Mouse (Mus musculus) heart, adult 9 months (tissue): ENCODE measurements around the gene Efl1.
"Not testable (repeated sequence)": the region's sequence is repeated elsewhere in the genome, so short reads cannot be mapped to it uniquely, and the experiment has no call there.

ENCODE experiments used
- DNase-seq, 2 experiments: peaks; one replicate each; pipeline ENCODE4 v3.0.0; 2022; ENCODE audit warnings: low spot score in 2 of 2

Efl1 gene

GRCm38 (mm10) chr7:82719740-82720139 lies 71.3 kb downstream of the Efl1 start:
- DNase-seq: no peak

DNA sequence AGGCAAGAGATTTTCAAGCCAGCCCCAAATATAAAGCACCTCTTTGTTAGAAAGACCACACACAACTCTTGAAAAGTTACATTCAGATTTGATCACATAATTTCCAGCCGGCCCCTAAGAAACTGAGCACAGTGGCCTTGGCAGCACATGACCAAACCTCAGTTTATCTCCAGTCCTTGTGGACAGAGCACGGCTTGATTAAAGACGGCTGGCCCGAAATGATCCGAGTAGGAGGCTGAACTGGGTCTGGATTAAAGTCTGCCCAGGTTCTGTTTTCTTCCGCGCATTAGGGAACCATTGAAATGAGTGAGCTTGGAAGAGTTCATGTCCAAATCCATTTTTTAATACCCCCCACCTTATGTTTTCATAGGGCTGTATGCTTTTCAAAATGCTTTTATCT lies 72.1 kb downstream of the Efl1 start:
- no peak for DNase-seq

DNA sequence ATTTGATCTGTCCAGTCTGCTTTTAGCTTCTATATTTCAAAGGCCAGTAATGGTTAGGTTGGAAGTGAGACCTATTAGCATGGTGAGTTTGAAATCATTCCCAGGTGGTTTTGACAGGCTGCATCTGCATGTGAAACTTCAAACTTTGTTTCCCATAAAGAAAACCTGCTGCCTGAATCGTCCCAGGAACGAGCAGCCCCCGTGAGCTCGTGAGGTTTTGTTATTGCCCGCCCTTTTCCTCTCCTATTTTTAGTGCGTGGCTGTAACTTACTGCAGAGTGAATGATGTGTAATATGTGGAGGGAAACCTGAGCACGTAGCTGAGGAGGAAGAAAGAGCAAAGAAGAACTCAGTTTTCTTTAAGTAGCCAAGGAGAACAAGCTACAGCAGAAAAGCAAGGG lies 72.5 kb downstream of the Efl1 start:
- no peak for DNase-seq

- DNase-seq: no peak
Measured at GRCm38 (mm10) chr7:82722486-82723123, 74.2 kb downstream of the Efl1 start.

DNA sequence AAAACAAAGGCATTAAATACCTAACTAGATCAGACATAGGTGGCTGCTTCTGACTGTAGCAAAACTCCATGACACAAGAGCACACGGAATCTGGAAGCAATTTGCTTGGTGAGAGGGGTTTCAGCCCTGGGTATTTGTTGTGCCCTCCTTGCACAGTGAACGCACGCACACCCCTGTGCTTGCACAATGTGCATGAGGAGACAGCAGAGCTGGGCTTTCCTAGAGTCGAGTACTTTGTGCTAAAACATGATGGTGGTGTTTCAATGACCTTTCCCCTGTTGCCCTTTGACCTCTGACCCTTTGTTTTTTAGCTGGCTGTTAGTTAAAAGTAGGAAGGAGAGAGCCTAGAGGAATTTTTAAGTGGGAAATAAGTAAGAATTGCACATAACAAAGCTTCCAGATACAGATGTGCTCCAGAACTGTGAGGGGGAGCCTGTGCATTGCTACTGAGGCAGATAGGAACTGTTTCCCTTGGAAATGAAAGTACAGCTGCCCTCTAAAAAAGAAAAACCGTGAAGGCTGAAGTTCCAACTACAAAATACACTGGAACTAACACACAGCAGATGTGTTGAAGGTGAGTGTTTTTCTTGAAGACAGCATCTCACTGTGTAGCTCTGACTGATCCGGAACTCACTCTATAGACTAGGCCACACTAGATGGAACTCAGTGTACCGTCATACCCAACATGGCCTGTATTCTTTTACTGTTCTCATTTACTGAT lies 74.9 kb downstream of the Efl1 start:
- no peak for DNase-seq

DNA sequence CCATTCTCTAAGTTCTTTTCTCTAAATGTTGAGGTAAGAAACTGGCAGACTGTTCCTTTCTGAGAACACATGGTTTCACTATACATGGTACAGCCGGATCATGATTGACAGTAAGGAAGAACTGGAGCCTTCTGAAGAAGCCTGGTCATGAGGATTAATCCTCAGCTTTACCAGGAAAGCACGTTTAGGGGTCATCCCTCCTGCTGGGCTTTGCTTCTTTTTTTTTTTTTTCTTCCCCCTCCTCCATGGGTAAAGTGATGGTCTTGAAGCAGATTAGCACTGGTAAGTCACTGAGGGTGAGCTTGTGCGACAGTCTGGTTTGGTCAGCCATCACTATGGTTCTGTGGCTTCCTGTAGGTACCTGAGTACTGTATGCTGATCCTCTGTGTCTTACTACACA lies 76.1 kb downstream of the Efl1 start:
- DNase-seq: no peak

DNA sequence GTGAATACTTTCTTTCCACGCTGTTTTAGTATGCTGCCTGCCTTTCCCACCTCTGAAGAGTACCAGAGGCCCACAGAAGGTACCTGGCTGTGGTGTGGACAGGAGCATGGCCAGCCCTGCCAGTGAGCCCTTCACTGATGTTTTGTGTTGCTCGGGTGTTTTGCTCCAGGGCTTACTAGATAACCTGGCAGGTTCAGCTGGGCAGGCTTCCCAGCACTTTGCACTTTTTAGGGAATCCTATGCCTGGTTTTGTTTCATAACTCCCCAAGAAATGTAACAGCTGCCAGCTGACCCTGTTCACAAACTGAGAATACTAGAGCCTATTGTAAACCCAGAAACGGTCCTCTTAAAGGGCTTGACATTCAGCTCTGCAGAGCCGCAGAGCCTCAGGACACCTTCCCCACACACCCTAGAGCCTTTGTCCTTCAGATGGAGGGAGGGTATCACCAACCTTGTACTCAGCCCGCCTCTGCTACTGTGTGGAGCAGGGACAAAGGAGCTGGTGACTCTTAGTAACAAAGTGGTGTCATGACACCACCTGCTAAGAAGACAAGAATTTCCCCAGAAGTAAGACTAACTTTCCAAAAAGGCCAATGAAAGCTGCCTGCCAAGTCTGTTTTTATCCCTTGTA lies 76.7 kb downstream of the Efl1 start:
- no peak for DNase-seq

- no peak for DNase-seq
Measured at GRCm38 (mm10) chr7:82725741-82726450, 77.5 kb downstream of the Efl1 start.

DNA sequence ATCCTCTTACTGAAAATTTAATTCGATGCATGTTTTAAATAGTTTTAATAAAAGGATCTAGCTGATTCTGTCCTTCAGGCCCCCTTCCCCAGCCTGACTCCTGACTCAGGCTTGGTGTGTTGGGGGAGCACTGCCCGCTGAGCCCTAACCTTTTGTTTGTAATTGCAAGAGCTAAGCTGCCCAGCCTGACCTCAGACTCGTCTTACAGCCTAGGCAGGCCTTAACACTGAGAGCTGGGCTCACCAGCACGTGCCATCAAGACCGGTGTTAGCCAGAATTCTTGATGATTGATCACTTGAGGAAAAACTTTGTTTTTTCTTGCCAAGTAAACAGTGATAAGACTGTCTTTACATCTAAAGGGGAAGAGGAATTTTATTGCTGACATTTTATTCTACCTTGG lies 78.7 kb downstream of the Efl1 start:
- no peak for DNase-seq

DNA sequence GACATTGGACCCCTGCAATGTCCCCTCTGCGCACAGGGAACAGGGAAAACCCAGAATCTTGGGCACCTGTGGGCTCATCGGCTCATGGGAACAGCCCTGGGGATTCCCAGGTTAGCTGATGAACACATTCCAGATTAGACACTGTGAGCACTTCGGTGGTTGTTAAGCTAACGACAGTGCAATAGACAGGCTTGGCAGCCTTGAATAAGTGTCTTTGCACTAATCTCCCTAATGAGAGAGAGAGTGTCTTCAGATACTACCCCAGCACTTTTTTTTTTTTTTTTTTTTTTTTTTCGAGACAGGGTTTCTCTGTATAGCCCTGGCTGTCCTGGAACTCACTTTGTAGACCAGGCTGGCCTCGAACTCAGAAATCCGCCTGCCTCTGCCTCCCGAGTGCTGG lies 80.6 kb downstream of the Efl1 start:
- DNase-seq: not testable (repeated sequence)

DNA sequence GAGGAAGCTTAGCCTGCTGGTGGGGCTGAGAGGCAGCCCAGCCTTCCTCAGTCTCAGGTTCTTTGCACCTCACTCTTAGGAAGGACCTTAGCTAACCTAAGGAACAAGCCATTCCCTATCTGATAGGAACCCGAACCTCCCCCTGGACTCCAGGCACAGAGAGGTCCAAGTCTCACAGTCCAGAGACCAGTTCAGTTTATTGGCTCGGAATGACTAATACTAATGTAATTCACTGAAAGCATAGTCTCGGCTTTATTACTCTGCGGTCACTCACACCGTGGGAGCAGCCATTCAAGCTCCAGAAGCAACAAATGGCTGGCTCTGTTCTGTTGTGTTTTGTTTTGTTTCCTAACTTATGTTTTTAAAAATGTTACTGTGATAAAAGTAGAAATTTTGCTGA lies 84.7 kb downstream of the Efl1 start:
- no peak for DNase-seq

DNA sequence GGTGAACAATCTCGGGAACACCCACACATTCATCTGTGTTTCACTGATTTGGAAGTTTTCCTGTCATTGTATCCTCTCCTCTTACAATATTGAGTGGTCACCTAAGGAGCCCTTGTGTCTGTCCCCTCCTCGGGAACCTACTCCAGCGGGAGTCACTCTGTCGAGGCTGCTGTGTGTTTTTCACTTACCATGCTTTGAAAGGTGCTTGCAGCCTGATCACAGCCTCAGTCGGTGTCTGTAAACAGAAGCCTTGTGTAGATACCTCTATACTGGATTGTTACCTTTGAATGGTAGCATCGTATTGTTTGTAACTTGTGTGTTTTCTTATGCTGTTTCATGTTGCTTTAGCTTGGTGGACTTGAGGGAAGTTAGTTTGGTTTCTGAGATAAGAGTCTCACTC lies 85.6 kb downstream of the Efl1 start:
- DNase-seq: no peak

GRCm38 (mm10) chr7:82734748-82735600 lies 86.6 kb downstream of the Efl1 start:
- DNase-seq: no peak

- peak; percentile 31 to 56 for DNase-seq
Measured at GRCm38 (mm10) chr7:82743116-82743765, 94.8 kb downstream of the Efl1 start.

DNA sequence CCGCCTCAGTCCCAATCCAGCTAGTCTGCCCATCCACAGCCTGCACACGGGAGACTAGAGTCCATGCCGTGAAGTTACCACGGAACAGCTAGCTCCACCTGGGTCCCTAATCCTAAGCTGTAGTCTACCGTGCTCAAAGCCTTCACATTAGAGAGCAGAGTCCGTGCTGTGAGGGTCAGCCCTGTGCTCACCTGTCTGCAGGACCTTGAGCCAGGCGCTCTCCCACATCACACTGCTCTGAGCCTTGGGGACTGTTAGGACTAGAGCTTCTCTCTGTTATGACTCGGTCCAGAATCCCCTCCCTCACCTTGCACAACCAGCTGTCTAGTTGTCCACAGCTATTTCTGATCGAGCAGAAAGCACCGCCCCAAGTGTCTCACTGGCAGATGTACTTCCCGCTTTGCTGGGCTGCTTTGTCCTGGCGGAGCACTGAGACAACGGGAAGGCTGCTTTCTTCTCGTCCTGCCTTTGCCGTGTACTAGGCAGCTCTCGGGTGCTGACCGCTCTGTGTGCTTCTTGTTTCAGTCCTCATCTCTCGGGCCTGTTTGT lies 95.8 kb downstream of the Efl1 start:
- DNase-seq: no peak

DNA sequence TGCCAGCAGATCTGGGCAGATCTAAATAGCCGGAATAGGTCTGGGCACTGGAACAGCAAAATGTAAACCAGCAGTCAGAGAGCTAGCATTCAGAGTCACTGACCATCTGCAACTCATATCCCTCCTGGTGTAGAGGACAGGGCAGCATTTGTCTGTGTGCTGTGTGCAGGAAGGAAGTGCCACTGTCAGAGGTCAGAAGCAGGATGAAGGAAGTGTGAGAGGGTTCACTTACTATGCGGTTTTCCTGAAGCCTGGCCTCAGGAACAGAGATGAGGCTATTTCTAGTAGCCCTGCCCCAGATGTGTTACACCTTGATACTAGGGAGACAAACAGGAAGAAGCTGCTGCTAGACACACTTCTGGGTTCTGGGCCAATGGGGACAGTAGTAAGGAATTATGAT lies 100.4 kb downstream of the Efl1 start:
- no peak for DNase-seq

GRCm38 (mm10) chr7:82749239-82749638 lies 100.8 kb downstream of the Efl1 start:
- no peak for DNase-seq

GRCm38 (mm10) chr7:82752171-82753085 lies 104.0 kb downstream of the Efl1 start:
- no peak for DNase-seq

- no peak for DNase-seq
Measured at GRCm38 (mm10) chr7:82755602-82756155, 107.3 kb downstream of the Efl1 start.
